Mouse (Mus musculus): ENCODE data around the gene Fam229b.

Fam229b gene

GRCm38 (mm10) chr10:39109489-39109874 lies 24.2 kb downstream of the Fam229b start:
- DNase-seq = no peak

GRCm38 (mm10) chr10:39108837-39109488 lies 24.8 kb downstream of the Fam229b start:
- no peak for DNase-seq

GRCm38 (mm10) chr10:39106935-39107334 lies 26.8 kb downstream of the Fam229b start:
- no peak for DNase-seq

GRCm38 (mm10) chr10:39106413-39106812 lies 27.3 kb downstream of the Fam229b start:
- no peak for DNase-seq

- DNase-seq = no peak
Measured at GRCm38 (mm10) chr10:39104803-39105449, 28.8 kb downstream of the Fam229b start.

GRCm38 (mm10) chr10:39098746-39099145 lies 35.0 kb downstream of the Fam229b start:
- DNase-seq = no peak

GRCm38 (mm10) chr10:39096981-39097380 lies 36.7 kb downstream of the Fam229b start:
- DNase-seq = no peak

- DNase-seq = no peak
Measured at GRCm38 (mm10) chr10:39072048-39072447, 61.7 kb downstream of the Fam229b start.
